Mouse (Mus musculus): ENCODE measurements at regions not wholly inside any gene's neighbourhood (a gene's known extent, or its start where the extent isn't known, plus 50 kb on each side); places are given as distances from the start of the nearest gene placed in this dataset.
"Not testable (repeated sequence)": the region's sequence is repeated elsewhere in the genome, so short reads cannot be mapped to it uniquely, and the experiment has no call there.

DNA sequence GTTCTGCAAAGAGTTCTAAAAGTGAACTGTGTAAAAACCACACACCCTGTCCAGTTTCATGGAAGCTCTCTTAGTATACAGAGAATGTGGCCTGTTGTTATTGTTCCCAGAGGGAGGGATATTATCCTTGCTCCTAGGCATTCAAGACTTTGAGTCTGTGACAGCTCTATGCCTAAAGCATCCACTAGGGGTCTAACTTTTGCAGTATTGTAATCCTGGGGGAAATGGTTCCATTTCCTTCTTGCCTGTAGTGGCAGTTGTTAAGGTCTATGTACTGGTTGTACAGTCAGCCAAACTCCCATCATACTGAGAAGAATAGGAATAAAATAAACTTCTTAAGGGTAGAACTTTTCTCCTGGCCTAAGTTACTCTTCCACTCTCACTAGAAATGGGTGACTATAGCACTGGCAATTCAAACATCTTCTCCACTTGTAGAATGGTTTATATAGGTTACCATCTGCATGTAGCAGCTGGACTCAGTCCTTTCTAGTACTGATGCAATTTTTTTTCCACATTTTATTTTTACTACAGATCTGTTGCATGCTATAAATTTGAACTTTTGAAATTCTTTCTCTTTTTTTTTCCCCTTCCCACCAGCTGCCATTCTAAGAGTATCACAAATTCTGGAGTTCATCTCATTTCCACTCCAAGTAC is 51.4 kb upstream of the Dpt start:
- peak; percentile 42 for DNase-seq (ENCODE audit: low read depth, low spot score)

DNA sequence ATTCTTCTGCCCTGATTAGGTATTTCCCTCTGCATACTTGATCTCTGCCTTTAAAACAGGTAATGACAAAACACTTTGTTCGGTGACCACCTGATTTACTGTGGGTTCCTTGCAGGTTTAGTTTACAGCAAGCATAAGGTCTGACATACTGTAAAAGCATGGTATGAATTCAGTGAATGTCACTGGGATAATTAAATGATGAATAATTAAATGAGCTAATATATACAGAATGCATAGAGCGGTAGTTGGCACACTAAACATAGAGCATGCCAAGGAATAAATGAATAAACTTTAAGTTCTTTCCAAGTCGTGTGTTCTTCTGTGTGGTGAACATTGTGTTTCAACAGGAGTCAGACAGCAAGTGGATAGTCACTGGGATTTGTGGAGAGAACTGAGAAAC is 51.9 kb upstream of the Dpt start:
- DNase-seq (ENCODE audit: low read depth, low spot score), result no peak

DNA sequence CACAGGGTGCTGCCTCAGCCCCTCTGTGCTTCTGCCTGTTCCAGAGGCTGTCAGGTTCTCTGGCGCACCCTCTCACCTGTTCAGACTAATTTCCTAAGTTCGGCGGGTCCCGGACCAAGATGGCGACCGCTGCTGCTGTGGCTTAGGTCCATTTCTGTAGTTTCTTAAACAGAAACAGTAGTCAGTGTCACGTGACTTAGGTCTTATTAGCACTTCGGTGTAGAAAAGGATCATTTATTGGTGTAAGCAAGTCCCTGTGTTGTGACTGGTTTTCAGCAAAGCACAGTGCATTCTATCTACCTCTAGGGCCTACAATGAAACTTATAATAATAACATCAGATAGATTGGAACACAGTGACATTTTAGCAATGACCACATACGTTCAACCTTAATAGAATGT is 53.5 kb upstream of the Dpt start:
- DNase-seq (ENCODE audit: low read depth, low spot score), result not testable (repeated sequence)

DNA sequence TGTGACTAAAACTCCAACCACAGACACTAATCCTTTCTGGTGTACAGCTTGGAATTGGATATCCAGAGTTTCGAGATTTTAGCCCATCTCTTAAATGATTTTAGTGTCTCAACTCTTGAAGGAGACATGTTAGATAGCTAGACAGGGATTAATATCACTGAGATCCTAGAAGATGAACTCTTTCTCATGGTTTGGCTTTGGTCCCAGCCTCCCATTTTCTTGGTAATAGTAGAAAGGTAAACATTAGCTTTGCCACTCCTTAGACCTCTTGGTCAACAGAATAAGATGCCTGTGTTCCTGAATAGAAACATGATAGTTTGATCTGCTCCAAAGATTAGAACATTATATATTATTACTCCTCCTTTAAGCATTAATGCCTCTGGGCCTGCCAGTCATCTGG is 60.8 kb upstream of the Dpt start:
- DNase-seq (ENCODE audit: low read depth, low spot score), result no peak

DNA sequence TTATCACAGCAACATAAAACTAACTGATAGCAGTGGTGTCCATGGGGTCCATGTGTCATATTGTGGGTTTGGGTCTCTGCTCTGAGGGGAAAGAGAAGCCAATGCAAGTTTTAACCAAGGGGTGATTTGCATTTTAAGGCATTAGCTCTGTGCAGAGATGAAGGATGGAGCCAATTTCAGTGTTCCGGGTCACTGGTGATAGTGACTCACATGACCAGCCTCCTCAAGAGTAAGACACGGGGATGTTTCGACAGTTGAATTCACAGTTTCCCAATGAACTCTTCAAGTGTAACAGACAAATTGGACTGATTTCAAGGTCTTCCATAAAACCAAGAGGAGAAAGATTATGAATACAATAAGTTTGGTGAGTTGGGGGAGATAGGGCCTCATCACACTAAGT is 62.7 kb upstream of the Dpt start:
- no peak for DNase-seq (ENCODE audit: low read depth, low spot score)

DNA sequence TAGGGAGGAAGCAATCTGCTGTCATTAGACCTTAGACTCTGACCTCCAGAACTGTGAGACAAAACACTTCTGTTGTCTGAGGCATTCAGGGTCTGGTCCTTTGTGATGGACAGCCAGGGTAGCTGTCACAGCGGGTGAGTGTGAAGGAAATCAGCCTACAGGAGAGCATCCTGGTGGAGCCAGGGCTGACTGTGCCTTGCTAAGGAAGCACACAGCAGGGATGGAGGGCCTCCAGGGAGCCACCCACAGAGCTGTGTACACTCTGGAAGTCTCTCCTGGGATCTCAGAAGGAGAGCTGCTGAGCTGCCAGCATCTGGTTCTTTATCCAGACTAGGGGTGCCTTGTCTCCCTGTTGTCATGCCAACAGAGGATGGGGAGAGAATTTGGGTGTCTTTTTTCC is 74.4 kb upstream of the Dpt start:
- DNase-seq (ENCODE audit: low read depth, low spot score), result peak; percentile 79

DNA sequence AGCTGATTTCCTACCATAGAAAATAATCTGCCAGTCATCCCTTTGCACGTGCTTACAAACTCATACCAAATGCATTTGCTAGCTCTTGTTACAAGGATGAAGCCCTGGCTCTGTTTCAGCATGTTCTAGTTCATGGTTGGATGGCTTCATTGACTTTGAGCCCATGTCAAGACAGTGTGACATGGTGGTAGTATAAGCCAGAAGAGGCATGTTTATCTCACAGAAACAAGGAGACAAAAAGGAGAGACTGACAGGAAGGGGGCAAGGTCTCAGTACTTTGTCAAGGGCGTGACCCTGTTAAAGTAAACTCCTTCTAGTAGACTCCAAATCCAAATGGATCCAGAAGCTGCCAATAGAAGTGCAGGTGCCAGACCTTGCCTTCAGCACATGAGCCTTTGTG is 81.5 kb upstream of the Dpt start:
- no peak for DNase-seq (ENCODE audit: low read depth, low spot score)

DNA sequence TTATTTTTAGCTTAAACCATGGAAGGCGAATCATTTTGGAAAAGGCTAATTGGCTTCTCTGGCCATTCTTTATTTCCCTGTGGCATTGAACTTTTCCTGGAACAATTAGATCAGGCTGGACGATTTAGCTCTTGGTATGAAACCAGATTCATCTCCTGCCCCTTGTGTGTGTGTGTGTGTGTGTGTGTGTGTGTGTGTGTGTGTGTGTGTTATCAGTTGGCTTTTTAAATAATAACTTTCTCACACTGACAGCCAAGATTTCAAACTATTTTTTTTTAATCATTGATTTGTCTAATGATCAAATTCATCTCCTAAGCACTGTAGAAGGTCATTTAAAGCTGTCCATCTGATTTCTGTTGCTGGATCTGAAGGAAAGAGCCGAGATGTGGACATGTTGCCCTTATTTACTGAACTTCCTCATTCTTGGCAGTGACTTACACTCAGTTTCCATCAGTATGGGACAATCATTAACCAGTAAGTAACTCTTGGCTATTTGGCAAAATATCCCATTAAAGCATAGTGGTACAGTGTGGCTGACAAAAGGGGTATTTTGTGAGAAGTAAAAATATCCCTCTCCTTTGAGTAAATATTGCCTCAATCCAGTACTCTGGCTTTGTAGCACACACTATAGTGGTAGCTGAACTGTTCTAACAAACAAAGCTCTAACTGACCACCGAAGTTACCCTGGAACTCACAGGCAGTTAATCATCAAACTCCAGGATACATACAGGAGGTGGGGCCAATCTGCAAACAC is 82.5 kb upstream of the Dpt start:
- no peak for DNase-seq (ENCODE audit: low read depth, low spot score)

DNA sequence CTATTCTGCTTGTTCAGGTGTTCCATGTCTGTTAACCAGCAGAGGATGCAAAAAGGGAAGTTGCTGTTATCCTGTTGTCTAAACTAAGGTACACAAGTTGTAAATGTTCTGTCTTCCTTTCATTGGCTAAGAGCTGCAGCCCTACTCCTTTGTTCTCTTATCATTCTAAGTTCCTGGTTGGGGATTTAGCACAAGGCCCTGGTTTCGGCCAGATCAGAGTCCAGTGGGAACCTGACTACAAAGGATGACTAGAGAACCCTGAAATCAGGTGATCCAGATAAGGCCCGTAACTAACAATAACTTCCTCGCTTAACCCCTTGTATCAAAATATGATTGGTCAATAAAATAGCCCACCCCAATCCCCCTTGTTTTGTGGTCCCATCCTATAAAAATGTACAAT is 83.9 kb upstream of the Dpt start:
- DNase-seq (ENCODE audit: low read depth, low spot score), result no peak

DNA sequence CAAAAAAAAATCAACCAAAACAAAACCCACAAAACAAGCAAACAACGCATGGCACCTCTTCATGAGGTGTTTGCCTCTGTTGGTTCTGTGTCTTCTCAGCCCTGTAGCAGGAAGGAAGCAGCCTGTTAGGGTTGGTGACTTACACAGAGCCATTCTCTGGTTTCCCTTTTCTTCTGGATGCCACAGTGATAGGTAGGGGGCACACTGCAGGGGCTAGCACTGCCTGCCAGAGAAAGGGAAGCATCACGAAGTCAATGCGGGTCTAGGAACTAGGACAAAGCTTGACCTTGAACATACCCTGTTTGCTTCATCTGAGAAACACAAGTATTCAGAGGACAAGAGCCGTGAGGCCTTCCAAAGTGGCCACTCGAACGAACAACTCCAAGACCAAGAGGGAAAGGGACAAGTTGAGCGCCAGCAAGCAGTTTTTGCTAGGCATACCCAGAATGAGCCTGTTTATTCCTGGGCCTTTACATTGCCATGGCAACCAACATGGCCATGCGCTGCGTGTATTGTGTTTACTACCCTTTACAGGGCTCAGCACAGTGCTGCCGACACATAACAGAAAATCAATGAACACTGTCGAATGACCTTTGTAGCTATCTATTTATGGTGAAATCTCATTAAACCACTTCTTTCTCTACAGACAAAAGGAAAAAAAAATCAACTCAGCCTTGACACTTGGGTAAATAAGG is 91.9 kb upstream of the Dpt start:
- DNase-seq (ENCODE audit: low read depth, low spot score), result no peak

DNA sequence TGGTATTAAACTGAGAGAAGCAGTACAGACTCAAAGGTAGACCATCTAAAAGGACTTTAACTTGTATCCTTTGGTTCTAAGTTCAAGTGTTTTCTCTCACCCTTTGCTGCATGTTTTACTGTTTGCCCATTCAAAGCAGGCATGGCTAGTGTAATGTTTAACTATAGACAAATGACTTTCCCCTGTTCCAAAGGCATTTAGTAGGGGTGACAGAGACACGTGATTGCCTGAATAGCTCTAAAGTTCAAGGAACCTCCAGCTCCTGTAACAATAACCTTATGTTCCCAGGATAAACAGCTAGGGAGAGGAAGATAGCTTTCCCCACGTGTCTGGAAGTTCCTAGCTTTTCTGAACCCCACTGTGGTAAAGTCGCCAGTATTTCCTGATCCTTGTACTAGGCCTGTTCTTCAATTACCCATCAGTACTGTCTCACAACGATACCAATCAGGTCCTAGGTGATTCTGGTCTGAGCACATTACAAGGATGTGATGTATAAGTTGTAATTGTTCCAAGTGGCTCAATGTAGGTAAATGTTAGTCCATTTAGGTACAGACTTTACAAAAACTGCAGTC is 92.8 kb upstream of the Dpt start:
- DNase-seq (ENCODE audit: low read depth, low spot score), result no peak

DNA sequence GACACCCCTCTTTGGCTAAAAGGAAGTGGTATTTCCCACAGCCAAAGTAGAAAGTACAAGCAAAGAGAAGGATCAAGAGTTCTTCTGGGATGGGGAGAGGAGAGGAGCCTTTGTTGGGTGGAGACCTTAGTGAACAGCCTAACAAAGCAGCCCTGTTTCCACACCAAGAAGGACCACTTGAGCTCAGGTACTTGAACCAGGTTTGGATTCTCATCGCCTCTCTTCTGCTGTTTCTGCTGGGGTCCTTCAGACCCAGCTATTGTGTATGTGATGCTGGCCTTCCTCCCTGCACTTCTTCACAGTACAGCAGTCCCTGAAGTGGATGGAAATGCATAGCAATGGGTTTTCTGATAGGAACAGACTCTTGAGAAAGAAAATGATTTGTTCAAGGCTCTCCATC is 106.4 kb upstream of the Dpt start:
- DNase-seq (ENCODE audit: low read depth, low spot score), result no peak

DNA sequence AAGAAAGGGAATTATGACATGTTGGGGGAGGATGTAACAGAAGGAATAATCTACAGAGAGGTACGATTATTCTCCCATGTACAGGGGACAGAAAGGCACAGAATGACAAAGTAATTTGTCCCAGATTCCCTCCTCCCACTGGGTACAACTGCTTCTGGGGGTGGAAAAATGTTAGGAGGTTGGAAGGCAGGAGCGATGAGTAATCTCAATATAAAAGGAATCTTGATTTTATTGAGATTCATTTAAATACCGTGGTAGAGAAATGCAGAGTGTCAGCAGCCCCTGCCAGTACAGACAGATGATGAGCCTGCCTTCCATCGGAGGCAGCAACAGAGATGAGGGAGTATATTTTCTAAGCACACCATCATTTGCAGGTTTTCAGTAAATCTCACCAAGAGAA is 107.1 kb upstream of the Dpt start:
- DNase-seq (ENCODE audit: low read depth, low spot score), result peak; percentile 89

DNA sequence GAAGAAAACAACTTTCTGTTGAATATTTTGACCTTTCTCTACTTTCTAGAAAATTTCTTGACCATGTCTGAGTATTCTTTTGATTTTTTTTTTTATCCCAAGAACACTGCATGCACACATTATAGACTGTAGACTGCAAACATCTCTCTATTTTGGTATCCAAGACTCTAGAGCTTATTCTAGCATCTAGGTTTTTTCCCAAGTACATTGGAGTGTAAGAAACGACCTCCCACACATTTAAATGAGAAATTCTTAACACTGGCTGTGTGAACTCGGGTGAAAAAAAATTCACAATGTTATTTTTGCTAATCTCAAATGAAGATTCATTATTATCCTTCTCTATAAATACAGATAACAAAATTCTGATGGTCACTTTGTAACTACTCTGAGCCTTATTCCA is 112.0 kb upstream of the Dpt start:
- peak; percentile 72 for DNase-seq (ENCODE audit: low read depth, low spot score)

DNA sequence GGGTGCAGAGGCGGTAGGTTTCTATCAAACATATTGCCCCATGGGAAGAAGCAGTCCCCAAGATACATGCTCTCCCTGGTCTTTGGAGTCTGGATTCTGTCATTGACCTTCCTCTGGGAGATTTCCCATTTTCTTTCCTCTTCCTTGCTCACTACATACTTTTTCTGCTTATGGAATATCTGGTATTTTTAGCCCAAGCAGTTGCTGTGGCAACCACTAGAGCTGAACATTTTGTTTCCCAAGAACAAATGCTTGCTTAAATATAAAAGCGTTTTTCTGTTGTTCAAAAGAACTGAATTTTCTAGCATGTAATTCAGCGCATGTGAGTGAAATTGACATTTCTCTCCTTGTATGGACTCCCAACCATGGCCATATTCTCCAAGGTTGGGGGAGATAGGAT is 112.7 kb upstream of the Dpt start:
- DNase-seq (ENCODE audit: low read depth, low spot score), result peak; percentile 93

DNA sequence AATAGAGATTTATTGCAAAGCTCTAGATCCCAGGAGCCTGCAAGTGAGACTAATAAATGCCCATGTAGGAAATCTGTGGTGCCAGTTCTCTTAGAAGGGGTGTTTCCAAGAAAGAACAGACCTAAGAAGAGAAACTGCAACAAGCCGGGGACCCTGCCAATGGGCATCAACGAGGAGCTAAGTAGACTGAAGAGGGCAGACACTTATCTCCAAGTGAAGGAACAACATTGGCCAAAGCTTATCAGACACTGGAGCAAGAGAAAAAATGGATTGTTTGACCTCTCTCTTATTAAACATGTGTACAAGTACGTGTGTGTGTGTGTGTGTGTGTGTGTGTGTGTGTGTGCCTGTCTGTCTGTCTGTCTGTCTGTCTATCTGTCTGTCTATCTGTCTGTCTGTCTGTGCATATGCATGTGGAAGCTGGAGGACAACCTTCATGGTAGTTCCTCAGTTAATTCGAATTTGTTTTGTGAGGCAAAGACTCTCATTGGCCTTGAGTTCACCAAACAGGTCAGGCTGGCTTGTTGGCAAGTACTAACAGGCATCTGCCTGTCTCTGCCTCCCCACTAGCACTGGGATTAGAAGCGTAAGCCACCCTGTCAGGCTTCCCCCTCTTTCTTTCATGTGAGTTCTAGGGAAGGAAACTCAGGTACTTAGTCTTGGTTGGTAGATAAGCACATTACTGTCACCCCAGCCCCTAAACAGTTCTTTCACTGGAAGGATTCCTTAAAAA is 113.4 kb upstream of the Dpt start:
- no peak for DNase-seq (ENCODE audit: low read depth, low spot score)

DNA sequence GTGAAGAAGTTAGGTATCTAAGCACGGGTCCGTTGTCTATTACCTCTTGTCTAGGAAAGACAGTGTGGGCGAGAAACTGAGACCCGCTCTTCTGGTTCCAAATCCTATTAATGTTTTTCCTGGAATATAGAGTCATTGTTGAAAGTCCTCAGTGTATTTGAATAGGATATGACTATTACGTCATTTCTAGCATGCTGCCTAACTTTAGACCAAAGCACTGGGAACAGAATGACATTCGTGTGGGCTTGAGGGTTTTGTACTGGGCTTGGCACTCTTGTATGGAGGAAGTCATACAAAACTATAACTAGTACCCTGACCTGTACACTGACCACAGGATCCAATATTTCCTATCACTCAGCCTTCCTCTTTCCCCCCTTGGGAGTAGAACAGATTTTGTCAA is 114.0 kb upstream of the Dpt start:
- DNase-seq (ENCODE audit: low read depth, low spot score), result no peak

DNA sequence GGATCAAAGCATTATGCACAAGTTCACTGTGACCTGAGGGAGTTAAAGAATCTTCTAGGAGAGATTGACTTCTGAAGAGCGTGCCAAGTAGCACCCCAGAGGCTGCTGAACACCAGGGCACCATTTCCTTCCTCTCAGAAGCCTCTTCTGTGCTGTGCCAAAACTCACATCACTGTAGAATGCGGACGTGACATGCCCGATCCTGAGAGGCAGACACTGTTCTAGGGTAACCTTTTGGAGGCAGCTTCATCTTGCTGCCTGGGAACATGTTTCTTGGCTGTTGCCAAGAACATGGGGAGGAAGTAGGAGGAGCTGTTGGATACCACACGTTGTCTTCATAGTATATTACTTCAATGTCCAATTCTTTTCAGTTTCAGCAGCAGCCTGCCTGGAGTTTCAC is 114.9 kb upstream of the Dpt start:
- peak; percentile 47 for DNase-seq (ENCODE audit: low read depth, low spot score)

DNA sequence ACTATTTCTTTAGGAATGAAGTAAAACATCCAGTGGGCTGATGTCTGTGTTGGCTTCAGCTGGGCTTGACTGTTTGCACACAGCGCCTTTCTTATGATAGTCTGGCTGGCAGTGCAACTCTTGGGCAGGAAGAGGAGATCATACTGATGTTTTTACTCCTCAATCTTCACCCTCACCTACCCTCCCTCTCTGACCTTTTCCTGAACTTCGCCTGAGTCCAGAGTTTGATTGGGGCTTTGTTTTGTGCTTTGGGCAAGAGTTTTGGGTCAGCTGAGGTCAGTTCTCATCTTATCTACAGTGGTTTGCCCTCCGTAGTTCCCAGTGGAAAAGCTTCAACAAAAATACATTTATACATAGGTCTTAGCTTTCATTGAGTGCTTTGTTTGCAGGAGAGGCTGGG is 118.1 kb upstream of the Dpt start:
- DNase-seq (ENCODE audit: low read depth, low spot score), result no peak

DNA sequence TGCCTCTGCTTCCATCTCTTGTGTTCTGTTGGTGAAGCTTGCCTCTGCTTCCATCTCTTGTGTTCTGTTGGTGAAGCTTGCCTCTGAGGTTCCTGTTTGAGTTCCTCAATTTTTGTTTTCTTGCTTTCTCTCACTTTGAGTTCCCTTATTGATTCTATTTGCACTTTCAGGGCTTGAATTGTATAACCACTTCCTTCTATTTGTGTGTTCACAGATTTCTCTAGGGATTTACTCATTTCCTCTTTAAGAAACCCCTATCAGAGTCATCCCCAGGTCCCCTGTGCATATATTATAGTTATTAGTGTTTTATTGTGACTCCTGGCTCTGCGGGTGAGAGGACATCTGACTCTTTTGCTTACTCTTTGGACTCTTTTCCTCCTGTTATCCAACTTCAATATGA is 144.2 kb upstream of the Dpt start:
- DNase-seq (ENCODE audit: low read depth, low spot score), result no peak

DNA sequence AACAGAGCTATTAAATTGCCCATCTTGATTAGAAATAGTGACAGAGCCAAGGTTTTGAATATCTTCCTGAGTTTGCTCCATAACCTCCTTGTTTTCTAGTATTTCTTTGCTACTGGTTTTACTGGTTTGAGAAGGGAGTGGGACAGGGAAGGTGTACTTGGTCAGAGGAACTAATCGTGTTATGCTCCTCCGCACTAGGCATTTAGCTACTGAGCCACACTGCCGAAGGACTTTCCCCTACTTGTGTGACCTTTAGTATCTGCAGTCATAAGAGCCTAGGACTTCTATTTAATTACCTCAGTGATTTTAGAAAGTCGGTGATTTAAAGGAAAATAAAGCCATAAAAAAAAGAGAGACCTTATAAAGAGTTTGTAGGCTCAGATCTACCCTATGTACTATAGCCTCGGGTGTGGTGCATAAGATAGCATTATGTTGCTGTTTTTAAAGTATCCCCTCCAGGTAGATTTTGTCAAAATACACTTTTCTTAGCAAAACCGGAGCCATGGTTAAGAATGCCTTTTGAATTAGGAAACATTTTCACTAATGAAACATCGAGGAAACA is 158.5 kb upstream of the Dpt start:
- no peak for DNase-seq (ENCODE audit: low read depth, low spot score)

DNA sequence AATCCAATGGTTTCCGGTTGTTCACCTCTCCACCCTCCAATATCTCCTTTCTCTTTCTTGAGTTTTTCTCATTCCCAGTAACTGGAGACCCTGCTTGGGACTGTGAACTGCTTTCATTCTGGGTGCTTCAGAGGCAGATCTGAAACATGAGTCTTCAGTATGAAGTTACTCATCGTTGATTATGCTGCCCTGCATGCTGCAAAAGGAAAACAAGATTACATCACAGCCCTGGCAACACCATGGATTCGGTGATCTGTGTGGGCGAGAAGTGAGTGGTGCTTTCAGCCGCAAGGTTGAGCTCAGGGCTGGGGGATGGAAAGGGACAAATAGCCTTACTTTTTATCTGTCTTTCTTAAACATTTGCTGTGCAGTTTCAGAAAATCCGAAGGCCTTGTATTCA is 164.8 kb upstream of the Dpt start:
- DNase-seq (ENCODE audit: low read depth, low spot score), result peak; percentile 15

Data from telencephalon, adult 2 months (tissue).